Mouse (Mus musculus): ENCODE data around the gene Pygo2. TPM values are rescaled to one million over a fixed set of nuclear protein-coding genes. Genes with fewer than 3 reads are reported as not detected.
A peak's percentile ranks its signal among the peaks of the same experiment; 100 is the strongest.

The Pygo2 gene
- polyA plus RNA-seq, 1 experiment: 87.5 TPM

DNA sequence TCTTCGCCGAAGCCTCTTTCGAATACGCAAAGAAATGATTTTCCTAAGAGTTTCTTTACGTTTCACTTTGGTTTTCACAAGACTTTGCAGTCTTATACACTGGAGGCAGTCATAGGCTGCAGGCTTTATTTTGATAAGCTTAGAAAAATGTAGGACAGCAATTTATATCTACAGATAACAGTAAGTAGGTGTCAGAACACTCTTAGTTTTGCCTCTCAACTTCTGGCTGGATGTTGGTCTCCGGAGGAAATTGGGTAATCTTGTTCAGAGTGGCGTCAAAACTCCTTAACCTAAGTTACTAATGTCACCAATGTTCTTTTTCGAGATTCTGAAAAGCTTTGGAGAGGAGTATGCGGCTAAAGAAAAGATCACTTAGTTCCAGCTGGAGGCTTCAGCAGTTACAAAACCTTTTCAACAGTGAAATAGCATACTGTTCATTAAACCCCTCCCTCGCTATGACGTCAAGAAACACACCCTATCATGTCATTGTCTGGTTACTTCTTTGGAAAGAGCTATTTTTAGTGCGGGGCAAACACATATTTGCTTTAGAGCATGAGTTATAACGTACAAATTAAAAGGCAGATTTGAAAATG, 28.5 kb downstream of the Pygo2 start:
- Histone ChIP-seq H3K27ac (ENCODE audit: insufficient read depth, low read depth, low read length) (no peak overlapping the region), H3K4me3 (ENCODE audit: low read depth, low read length) (peak overlapping the region; percentile 98)
- 44% methylated on average over 13 of the region's 13 CpGs for WGBS

DNA sequence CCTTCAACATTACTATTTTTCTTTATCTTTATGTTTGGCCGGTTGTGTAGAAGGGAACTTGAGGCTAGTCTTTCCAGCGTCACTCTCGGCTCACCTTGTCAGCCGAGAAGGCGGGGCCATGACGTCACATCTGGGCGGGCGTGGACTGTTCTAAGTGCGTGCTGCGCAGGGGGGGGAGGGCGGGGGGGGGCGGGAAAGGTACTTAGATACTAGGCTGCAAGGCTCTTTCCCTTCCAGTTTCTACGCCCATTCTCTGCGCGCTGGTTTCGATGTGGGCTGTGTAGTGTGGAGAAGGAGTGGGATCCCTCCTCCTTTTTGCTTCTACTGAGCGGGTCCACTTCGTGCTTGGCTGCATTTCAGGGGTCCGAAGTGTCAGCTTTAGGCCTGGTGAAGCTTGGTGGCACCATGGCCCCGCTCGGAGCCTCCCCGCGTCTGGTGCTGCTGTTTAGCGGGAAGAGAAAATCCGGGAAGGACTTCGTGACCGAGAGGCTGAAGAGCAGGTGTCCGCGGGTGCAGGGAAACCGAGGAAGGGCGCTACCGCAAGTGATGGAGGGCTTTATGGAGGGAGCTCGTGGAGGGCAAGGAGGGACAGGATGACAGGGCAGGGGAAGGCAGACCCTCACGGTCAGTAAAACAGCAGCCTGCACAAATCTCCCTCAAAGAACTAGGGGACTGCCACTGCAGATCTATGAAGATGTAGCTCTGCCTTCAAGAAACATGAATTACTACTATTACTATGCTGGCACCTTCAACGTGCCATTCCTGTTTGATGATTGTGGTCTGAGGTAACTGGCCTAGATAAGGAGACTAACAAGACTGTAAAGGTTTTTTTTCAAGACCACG, 29.2 kb downstream of the Pygo2 start:
- WGBS: under 1% methylated on average over 36 of the region's 36 CpGs
- TF ChIP-seq CTCF (IDR thresholded peaks at IDR 0.05; ENCODE audit: extremely low read depth, insufficient read length, insufficient replicate concordance, low read depth, low read length) (no peak), POLR2A (IDR thresholded peaks at IDR 0.05; ENCODE audit: low read depth, low read length) (peak; percentile 76; the same call in 1 of the 2 replicates)

More for the DNA sequence above, 28.5 kb downstream of the Pygo2 start:
- H3K27me3 ChIP-seq (ENCODE audit: control insufficient read depth, insufficient read depth, low read length): no peaks in the 10 kb centered on the region
- no peaks in the 10 kb centered on the region for H3K36me3 ChIP-seq (ENCODE audit: control insufficient read depth, insufficient read depth, low read length)
- H3K4me1 ChIP-seq (ENCODE audit: control insufficient read depth, insufficient read depth, insufficient read length, low read length): peaks cover 2% of the 10 kb centered on the region; the same call in 1 of the 2 replicates
- no peak for TF ChIP-seq POLR2A (IDR thresholded peaks at IDR 0.05; ENCODE audit: low read depth, low read length)
- no peak for TF ChIP-seq CTCF (IDR thresholded peaks at IDR 0.05; ENCODE audit: extremely low read depth, insufficient read length, insufficient replicate concordance, low read depth, low read length)

DNA sequence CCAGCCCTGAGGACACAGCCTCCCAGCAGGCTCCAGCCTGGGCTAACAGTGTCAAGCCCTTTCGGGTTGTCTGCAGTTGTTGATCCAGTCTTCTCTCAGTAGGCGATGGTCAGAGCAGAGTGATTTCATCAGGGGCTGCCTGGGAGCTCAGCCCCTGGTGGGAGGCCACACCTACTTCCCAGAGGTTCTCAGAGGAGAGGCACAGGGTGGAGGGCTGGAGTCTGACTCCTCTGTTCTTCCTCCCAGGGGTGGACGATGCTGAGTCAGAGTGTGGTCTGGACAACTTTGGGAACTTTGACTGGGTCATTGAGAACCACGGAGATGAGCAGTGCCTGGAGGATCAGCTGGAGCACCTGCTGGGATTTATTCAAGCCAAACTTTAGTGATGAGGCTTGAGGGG, 38.3 kb downstream of the Pygo2 start:
- TF ChIP-seq CTCF (IDR thresholded peaks at IDR 0.05; ENCODE audit: extremely low read depth, insufficient read length, insufficient replicate concordance, low read depth, low read length): no peak
- TF ChIP-seq POLR2A (IDR thresholded peaks at IDR 0.05; ENCODE audit: low read depth, low read length): no peak
- 81% methylated on average over 4 of the region's 4 CpGs for WGBS
- H3K36me3 ChIP-seq (ENCODE audit: control insufficient read depth, insufficient read depth, low read length): peaks cover 12% of the 10 kb centered on the region
- no peak overlapping the region for H3K4me3 ChIP-seq (ENCODE audit: low read depth, low read length)
- H3K27ac ChIP-seq (ENCODE audit: insufficient read depth, low read depth, low read length): no peak overlapping the region
- no peaks in the 10 kb centered on the region for H3K27me3 ChIP-seq (ENCODE audit: control insufficient read depth, insufficient read depth, low read length)
- H3K4me1 ChIP-seq (ENCODE audit: control insufficient read depth, insufficient read depth, insufficient read length, low read length): no peaks in the 10 kb centered on the region

More for the DNA sequence above, 29.2 kb downstream of the Pygo2 start:
- Histone ChIP-seq H3K27ac (ENCODE audit: insufficient read depth, low read depth, low read length) (peak overlapping the region; percentile 96), H3K27me3 (ENCODE audit: control insufficient read depth, insufficient read depth, low read length) (no peaks in the 10 kb centered on the region), H3K4me3 (ENCODE audit: low read depth, low read length) (peak overlapping the region; percentile 98), H3K36me3 (ENCODE audit: control insufficient read depth, insufficient read depth, low read length) (no peaks in the 10 kb centered on the region), H3K4me1 (ENCODE audit: control insufficient read depth, insufficient read depth, insufficient read length, low read length) (peaks cover 2% of the 10 kb centered on the region; the same call in 1 of the 2 replicates)

DNA sequence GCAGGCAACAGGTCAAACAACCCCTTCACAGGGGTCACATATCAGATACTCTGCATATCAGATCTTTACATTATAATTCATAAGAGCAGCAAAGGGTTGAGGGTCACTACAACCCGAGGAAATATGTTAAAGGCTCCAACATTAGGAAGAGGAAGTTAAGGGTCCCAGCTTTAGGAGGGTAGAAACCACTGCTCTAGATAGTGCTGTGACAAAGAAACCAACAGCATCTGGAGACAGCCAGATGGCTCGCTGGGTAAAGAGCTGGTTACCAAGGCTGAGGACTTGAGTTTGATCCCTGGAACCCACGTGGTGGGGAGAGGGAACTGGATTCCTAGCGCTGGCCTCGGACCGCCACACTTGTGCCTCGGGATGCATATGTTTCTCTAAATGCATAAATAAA, 42.3 kb downstream of the Pygo2 start:
- Histone ChIP-seq H3K27ac (ENCODE audit: insufficient read depth, low read depth, low read length) (no peak overlapping the region), H3K4me3 (ENCODE audit: low read depth, low read length) (no peak overlapping the region), H3K4me1 (ENCODE audit: control insufficient read depth, insufficient read depth, insufficient read length, low read length) (no peaks in the 10 kb centered on the region), H3K36me3 (ENCODE audit: control insufficient read depth, insufficient read depth, low read length) (peaks cover 9% of the 10 kb centered on the region), H3K27me3 (ENCODE audit: control insufficient read depth, insufficient read depth, low read length) (no peaks in the 10 kb centered on the region)
- 75% methylated on average over 7 of the region's 7 CpGs for WGBS
- TF ChIP-seq POLR2A (IDR thresholded peaks at IDR 0.05; ENCODE audit: low read depth, low read length) (no peak), CTCF (IDR thresholded peaks at IDR 0.05; ENCODE audit: extremely low read depth, insufficient read length, insufficient replicate concordance, low read depth, low read length) (no peak)

DNA sequence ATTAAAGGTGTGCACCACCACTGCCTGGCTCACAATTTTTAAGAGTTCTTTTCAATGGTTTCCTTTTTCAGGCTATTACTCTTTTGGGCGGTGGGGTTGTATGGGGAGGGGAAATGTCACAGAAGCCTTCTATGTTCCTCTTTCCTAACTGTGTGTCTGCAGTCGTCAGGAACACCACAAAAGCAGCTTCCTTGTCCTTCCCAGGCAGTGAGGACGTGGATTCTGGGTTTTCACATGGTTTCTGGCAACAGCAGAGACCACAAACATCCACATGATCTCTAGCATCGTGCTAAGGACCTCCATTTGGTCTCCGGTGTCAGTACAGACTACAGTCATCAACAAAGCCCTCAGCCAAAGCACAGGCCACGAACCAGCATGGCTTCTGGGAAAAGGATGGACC, 43.8 kb downstream of the Pygo2 start:
- H3K4me1 ChIP-seq (ENCODE audit: control insufficient read depth, insufficient read depth, insufficient read length, low read length): no peaks in the 10 kb centered on the region
- no peak overlapping the region for H3K27ac ChIP-seq (ENCODE audit: insufficient read depth, low read depth, low read length)
- TF ChIP-seq CTCF (IDR thresholded peaks at IDR 0.05; ENCODE audit: extremely low read depth, insufficient read length, insufficient replicate concordance, low read depth, low read length) (no peak), POLR2A (IDR thresholded peaks at IDR 0.05; ENCODE audit: low read depth, low read length) (no peak)
- H3K27me3 ChIP-seq (ENCODE audit: control insufficient read depth, insufficient read depth, low read length): no peaks in the 10 kb centered on the region
- WGBS: 73% methylated on average over 6 of the region's 6 CpGs
- no peak overlapping the region for H3K4me3 ChIP-seq (ENCODE audit: low read depth, low read length)
- no peaks in the 10 kb centered on the region; the same call in 1 of the 2 replicates for H3K36me3 ChIP-seq (ENCODE audit: control insufficient read depth, insufficient read depth, low read length)

DNA sequence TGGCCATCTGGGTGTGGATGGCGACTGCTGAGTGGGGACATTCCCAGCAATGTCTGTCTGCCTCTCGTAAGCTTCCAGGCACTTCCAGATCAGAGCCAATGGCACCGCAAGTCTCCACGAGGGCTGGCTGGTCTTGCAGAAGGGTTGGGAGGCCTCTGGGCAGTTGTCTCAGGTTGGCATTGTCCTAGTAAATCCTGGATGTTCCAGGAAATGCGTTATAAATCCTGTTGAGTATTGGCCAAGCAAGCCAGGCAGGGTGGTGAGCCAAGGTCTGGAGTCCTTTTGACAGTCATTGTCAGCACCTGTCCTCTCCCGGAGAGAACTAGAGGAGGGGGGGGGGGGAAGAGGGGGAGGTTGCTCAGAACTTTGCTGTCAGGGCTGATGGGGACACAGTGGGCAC, 49.0 kb downstream of the Pygo2 start:
- H3K27me3 ChIP-seq (ENCODE audit: control insufficient read depth, insufficient read depth, low read length): no peaks in the 10 kb centered on the region
- no peaks in the 10 kb centered on the region for H3K36me3 ChIP-seq (ENCODE audit: control insufficient read depth, insufficient read depth, low read length)
- 59% methylated on average over 6 of the region's 6 CpGs for WGBS
- H3K27ac ChIP-seq (ENCODE audit: insufficient read depth, low read depth, low read length): no peak overlapping the region
- no peak overlapping the region for H3K4me3 ChIP-seq (ENCODE audit: low read depth, low read length)
- H3K4me1 ChIP-seq (ENCODE audit: control insufficient read depth, insufficient read depth, insufficient read length, low read length): peaks cover 4% of the 10 kb centered on the region
- TF ChIP-seq CTCF (IDR thresholded peaks at IDR 0.05; ENCODE audit: extremely low read depth, insufficient read length, insufficient replicate concordance, low read depth, low read length) (no peak), POLR2A (IDR thresholded peaks at IDR 0.05; ENCODE audit: low read depth, low read length) (no peak)

DNA sequence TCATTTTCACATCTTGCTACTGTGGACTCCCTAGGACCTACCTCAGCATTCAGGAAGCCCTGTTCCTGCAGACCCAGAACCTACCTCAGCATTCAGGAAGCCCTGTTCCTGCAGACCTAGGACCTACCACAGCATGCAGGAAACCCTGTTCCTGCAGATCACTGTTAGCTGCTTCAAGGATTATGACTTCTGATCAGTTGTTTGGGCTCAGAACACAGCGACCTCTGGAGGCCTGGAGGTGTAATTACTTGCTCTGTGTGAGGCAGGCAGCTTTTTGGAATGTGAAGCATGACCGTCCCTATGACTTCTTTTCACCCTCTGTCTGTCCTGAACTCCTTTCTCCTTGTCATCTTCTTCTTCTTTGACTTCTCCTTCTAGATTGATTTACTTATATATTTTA, 51.5 kb downstream of the Pygo2 start:
- Histone ChIP-seq H3K27me3 (ENCODE audit: control insufficient read depth, insufficient read depth, low read length) (no peaks in the 10 kb centered on the region), H3K27ac (ENCODE audit: insufficient read depth, low read depth, low read length) (no peak overlapping the region), H3K4me1 (ENCODE audit: control insufficient read depth, insufficient read depth, insufficient read length, low read length) (peaks cover 5% of the 10 kb centered on the region), H3K36me3 (ENCODE audit: control insufficient read depth, insufficient read depth, low read length) (no peaks in the 10 kb centered on the region), H3K4me3 (ENCODE audit: low read depth, low read length) (no peak overlapping the region)
- WGBS: 53% methylated on average over 2 of the region's 2 CpGs
- no peak for TF ChIP-seq POLR2A (IDR thresholded peaks at IDR 0.05; ENCODE audit: low read depth, low read length)
- peak; percentile 73; the same call in 1 of the 2 replicates for TF ChIP-seq CTCF (IDR thresholded peaks at IDR 0.05; ENCODE audit: extremely low read depth, insufficient read length, insufficient replicate concordance, low read depth, low read length)

All from small intestine, adult 2 months (tissue).